Mouse (Mus musculus) urinary bladder, adult 2 months (tissue): Measurements from ENCODE around the gene Tmem158. TPM values are rescaled to one million over a fixed set of nuclear protein-coding genes. Genes with fewer than 3 reads are reported as not detected.
A peak's percentile ranks its signal among the peaks of the same experiment; 100 is the strongest.

Experiments
- DNase-seq: peaks from one replicate; pipeline ENCODE4 v3.0.0; 2022; ENCODE audit warnings: low spot score
- polyA plus RNA-seq: library from polyadenylated mRNA; depleted of rRNA; stranded (reverse); fragments of >200 nt; gene quantifications from 2 replicates; pipeline ENCODE4 v1.2.3, GENCODE M21; 2012; rRNA removed

Gene Tmem158
- polyA plus RNA-seq, result 20.7 and 22.7 TPM in 2 replicates

DNA sequence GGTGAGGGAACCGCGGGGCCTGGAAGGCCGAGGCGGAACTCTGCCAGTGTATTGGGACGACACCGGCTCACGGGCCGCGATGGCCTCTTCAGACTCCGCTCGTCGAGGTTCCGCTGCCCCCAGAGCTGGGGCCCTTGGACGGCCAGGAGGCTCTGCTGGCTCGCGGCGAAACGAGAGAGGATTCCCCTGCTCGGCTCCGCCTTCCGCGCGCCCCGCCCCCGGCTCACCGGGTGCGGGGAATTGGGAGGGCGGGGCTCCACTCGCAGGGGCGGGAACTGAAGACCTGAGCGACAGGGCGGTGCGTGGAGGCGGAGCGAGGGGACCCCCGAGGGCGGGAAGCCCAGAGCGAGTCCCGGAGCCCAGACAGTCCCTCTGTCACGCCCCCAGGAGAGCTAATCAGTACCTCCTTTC, at the start of gene Tmem158:
Gene Tmem158, minus strand, starts transcription at position 154 of the 411 bp plus-strand sequence.
- DNase-seq, result peak; percentile 74

DNA sequence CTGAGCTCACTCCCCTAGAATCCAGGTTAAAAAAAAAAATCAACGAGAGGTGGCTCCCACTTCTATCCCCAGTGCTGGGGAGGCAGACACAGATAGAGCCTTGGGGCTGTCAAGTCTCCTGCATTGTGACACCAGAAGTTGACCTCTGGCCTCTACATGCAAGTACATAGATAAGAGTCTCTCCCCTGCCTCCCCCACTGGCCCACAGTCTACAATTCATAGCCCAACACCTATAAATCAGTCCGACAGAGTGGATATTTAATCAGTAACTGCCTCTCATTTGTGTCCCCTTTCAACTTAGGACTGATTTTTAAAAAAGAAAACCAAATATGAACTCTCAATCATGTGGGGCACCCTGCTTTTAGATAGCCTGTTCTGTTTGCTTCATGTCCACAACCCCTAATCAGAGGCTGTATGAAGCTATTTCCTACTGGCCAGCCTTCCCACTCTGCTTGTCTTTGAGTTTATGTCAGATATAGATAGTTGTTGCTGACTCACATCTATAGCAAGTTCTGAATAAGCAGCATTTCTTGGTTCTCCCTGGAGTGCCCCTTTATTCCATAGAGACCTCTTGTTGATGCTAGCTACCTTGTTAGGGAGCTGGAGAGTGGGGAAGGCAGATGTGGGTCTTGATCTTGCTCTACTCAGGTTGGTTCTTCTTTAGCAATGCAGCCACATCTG, 49.3 kb upstream of the Tmem158 start:
- no peak for DNase-seq

DNA sequence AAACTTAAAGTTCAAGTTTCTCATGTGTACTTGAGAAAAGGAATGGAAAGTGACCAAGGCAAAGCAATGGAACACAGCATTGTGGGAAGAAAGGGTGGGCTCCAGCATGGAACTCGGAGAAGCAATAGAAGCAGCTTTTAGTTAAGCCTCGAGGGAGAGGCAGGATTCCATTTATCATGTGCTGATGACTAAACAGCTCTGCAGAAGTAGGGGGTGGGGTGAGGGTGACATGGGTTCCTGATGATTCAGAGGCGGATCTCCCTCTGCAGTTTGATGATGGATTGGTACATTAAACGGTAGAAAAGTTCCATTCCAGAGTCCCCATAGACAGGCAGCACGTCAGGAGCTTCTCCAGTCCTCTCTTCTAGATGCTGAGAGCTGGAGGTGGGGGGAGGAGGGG, 48.5 kb upstream of the Tmem158 start:
- no peak for DNase-seq

DNA sequence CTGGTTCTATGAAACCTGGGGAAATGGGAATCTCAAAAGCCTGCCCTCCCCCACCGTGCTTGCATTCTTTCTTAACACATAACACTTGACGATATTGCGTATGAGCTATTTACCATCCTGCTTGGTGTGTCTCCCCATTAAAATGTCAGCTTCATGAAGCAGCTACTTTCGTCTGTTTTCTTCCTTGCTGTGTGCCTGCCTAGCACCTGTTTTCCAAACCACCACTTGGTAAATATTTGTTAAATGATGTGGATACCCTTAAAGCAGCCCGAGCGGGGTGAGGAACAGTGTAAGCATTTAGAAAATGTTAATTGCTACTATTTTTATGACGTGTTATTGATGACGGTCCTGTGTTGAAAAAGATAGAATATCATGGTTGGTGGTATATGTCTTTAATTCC, 44.4 kb upstream of the Tmem158 start:
- DNase-seq, result no peak

DNA sequence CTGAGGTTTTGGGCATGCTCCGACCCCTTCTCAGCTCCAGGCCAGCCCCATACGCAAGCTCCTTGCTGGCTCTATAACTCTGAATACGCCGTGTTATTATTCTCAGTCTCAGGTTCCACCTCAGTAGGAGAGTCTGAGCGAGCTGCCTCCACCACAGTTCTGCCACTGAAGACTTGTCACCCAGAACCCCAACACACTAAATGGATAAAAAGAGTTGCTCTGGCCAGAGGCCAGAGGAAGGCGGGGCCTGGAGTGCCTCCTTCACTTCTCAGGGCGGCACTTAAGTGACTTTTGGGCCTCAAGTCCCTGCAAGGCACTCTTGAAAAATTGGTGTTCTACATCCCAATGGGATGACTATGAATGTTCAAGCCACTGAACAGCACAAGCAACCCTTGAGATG, 43.4 kb upstream of the Tmem158 start:
- DNase-seq, result no peak

DNA sequence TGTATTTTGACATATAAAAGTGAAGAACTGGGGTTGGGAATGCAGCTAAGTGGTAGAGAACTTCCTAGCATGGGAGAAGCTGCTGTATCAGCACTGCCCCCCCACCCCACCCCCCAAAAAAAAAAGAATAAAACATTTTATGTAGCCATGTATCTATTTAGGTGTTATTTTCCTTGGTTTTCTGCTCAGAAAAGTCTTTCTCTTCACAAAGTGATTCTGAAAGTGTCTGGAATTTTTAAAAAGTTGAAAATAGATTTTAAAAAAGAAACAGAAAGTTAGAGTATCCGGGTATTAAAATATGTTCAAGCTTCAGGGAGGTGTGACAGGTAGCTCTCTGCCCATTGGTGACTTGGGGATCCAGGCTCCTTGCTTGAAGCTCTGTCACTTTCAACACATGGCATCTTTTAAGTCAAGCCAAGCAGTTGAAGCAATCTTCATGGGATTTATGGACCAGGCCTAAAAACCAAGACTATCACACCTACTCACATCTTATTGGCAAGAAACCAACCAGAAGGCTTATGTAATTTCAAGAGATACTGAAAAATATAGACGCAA, 42.3 kb upstream of the Tmem158 start:
- no peak for DNase-seq

DNA sequence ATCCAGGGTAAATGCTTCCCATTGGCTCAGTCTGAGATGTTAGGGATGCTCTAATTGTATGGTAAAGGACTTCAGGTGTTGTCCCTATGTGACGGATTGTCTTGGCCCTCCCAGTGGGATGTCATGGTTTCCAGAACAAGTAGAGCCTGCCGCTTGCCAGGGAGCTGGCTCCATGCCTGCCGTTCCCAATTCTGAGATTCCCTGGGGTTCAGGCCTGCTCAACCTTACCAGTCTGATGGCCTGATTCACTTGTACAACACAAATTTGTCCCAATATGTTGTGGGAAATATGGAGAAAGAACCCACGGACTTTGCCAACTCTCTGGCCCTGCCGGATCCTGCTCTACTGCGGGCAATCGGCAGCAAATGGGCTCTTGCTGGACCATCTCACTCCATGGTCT, 37.3 kb upstream of the Tmem158 start:
- DNase-seq, result no peak

DNA sequence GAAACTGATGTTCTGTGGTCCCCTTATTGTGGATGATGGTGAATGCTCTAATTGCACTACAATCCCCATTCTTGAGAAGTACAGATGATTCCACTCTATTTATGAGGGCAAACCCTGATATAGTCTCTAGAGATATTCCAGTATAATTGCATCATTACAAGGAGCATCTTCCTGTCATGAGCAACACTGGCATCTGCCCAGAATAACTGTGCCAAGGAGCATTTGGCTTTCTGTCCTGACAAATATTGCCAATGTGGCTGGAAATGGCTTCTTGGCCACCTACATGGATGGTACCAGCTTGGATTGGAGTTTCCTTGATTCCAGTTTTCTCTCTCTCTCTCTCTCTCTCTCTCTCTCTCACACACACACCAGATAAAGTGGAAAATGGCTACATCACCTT, 35.7 kb upstream of the Tmem158 start:
- DNase-seq, result no peak

DNA sequence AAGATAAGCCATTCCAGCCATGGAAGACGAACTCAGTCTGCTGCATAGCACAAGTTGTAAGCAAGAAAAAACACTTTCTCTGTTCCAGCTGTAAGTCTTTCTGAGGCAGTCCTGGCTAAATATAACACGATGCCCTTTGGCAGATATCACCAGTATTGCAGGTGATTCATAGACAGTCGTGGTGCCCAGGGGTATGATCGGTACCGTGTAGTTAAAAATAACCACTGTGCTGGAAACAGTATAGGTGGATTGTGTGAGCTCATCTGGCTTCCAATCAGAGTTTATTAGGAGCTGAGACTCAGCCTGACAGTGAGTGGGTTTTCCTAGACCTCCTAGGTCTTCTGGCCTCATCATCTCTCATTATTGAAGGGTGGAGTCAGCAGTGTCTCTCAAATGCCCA, 34.0 kb upstream of the Tmem158 start:
- no peak for DNase-seq

DNA sequence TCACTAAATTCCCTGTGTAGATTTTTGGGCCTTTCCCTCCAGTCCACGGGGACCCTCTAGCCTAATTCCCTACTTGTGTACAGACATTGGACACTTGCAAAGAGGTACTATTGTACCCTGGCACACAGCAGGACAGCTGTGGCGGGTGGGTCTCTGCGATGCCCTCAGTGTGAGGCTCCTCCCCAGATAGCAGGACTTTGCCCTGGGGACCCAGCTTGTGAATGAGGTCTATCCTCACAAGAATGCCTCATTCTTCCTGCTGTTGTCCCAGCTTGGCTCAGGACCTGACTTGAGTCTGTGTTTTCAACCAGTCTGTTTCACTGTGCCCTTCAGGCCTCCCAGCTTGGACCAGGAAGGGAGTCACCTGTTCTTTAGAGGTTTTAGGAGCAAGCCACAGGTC, 27.8 kb upstream of the Tmem158 start:
- DNase-seq, result no peak

DNA sequence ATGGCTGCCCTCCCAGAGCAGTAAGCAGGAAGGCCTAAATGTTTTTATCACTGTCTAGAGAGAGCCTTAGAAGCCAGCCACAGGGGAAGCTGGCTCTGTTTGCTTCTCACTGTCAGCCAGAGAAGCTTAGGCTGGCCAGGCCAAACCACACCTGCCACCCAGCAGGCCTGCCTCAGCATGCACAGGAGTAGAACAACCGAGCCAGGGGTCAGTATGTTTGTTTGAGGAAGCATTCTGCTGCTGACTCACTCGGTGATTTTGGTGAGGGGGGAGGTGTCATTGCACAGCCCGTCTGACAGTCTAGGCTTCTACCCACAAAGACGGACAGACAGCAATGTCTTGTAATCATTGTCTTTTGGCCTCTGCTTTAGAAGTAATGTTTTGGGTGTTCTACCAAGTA, 25.1 kb upstream of the Tmem158 start:
- DNase-seq, result peak; percentile 27

DNA sequence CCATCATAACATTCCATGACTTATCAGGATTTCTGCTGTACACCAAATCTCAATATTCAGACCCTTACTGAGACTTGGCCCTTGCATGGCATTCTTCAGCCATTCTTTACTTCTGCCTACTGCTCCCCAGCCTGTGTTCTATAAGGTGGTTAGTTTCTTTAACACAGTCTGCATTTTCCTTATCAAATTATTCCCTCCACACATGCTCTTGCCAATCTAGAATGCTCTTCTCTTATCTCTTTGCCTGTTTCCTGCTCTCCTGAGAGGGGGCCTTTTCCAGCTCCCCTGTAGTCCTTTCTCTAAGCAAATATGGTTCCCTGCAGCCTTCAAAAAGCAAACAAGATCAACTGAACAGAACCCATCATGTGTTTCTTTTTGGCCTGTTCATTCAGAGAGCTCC, 20.2 kb upstream of the Tmem158 start:
- DNase-seq, result no peak

DNA sequence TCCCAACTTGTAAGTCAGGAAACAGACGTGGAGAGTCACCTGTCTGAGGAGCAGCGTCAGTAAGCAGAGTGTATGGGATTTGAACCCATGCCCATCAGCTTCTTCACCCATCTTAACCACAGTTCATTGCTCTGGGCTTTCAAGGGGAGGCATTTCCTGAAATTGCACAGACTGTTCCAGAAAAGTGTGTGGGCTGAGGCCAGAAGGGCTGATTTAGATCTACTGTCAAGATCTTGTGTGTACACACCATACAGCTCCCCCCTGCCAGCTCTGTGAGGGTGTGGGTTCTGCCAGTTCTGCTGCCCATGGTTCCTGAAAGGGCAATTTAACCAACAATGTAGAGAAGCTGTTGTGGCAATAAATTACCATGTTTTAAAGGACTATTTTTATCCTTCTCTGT, 17.4 kb upstream of the Tmem158 start:
- DNase-seq, result no peak

DNA sequence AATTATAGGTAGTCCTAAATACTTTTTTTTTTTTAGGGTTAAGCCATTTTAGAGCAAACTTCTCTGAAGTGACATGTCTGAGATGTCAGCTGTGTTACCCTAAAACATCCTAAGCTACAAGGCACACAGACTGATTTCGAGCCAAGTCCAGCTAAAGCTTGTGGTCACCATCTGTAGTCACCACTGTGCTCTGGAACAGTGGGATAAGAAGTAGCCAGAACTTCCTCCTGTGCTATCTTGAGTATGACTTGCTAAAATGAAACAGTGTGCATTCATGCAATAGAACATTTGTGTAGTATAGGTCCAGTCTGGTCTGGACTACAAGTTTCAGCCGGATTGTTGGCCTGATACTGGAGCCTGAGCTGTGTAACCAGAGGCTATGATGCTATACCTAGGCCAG, 14.8 kb upstream of the Tmem158 start:
- no peak for DNase-seq

DNA sequence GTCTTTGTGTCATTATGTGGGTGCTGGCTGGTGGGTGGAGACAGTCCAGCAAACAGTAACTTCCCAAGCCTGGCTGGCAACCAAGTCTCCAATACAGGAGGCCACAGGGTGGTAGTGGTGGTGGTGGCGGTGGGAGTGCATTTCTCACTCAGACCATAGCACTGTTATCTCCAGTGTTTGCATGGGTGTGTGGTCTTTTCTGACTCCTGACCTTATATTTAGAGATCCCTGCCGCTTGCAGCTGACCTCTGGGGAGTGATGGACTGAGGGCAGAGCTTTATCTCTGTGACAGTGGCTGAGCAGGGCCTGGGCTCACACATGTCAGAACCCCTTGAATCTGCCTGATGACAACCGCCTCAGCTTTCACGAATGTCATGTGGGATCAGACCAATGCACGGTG, 14.1 kb upstream of the Tmem158 start:
- DNase-seq, result no peak

DNA sequence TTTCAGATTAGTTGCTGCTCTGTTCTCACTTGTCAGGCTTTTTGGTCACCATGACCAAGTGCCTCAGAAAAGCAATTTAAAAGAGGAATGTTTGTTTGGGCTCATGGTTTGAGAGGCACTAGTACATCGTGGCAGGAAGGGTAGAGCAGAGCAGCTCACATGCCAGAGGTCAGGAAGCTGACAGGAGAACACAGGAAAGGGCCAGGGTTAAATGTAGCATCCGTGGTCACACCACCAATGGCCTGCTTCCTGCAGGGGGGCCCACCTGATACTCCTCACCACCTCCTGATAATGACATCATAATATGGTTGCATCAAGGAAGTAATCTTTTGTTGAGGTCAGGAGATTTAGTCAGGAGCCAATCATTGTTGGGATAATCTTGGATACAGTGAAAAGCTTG, 13.3 kb upstream of the Tmem158 start:
- DNase-seq, result no peak

DNA sequence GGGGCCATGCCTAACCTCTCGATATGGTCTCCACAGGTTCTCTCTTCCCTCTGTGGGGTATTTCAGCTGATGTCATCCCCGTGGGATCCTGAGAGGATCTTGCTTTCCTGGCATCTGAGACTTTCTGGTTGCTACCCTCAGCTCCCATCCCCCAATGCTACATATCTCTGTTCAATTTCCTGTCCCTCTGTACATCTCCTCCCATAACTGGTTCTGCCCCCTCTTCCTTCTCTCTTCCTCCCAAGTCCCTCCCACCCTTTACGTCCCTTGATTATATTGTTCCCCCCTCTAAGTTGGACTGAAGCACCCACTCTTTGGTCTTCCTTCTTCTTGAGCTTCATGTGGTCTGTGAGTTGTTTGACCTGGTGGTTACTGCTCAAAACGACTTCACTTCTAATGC, 11.0 kb upstream of the Tmem158 start:
- no peak for DNase-seq

DNA sequence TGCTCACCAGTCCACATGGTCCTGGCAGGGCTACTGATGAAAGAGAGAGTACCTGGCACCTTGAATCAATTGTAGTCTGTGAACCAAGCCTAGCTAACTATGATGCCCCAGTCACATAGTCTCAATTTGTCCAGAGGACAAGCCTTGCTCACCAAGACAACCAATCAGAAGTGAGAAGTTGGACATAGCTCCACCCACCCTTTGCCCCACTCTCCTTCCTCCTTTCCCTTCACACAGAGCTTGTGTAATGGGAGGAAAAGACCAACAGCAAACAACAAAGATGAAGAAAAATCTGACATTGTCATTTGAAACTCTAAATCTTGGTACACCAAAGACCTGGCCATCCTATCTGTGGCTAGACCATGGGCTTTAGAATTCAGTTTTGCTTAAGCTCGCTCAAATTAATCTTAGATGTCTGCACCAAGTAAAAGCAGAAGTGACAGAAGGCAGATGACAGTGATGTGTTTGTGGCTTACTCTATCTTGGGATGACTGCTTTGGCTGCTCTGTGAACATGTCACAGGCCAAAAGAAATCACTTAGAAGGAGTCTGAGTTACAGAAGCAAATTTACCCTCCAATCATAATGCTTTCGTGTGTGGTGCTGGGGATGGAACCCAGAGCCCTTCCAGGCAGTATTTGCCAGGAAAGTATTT, 9.5 kb upstream of the Tmem158 start:
- DNase-seq, result no peak

DNA sequence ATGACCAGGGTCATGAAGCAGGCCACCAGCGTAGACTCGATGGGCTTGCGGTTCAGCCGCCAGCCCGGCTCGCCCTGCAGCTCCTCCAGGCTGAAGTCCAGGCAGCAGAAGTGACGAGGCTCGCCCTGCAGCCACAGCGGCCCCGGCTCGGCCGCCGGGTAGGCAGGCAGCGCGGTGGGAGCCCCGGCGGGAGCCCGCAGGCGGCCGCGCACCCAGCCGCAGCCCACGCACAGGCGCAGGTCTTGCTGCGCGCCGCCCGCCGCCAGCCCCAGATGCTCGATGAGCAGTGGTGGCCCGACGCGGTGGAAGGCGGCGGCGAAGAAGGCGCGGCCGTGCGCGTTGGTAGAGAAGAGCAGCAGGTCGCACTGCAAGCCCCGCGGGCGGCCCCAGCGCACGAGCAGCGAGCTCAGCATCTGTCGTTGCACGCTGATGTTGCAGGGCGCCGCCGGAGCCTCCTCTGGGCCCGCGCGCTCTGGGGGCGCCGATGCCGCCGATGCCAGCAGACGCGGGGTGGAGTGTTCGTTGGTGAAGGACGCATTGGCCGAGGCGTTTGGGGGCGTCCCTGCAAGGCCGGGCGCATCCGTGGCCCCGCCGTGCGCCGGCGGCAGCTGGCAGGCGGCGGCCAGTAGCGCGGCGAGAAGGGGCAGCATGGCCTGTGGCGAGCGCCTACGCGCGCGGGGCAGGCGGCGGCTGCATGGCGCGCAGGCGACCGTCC, 511 bp downstream of the Tmem158 start:
- DNase-seq, result peak; percentile 70

DNA sequence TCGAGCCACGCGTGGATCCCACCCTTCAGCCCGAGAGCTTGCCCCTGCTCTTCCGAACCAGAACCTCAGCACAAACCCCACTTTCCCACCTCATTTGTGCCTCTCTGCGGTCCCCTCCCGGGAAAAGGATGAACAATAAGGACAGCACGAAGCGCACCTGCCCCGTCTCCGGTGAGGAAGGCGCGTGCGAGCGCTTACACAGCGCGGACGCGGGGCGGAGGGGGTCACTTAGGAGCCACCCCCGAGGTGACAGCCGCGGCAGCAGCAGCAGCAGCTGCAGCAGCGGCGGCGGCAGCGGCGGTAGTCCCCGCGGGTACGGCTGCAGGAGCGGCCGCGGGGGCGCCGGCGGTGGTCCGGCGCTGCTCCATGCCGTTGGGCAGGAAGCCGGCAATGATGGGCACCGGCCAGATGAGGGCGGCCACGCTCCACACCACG, 1.1 kb downstream of the Tmem158 start:
- no peak for DNase-seq

DNA sequence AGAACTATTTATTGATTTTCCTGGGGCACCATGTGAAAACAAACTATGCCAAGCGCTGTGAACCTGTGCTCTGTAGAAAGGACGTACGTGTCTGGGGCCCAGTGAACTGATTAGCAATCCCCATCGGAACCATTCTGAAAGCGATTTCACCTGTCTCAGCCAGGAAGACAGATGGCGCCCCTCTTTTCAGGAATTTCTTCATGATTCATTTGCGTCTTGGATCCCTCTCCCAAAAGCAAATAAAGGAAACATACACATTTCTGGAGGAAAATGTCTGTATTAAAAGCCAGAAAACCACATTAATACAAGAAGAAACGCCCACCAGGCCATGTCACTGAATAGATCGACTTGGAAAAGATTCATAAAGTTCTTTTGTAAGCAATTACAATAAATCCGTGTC, 1.8 kb downstream of the Tmem158 start:
- DNase-seq, result no peak

DNA sequence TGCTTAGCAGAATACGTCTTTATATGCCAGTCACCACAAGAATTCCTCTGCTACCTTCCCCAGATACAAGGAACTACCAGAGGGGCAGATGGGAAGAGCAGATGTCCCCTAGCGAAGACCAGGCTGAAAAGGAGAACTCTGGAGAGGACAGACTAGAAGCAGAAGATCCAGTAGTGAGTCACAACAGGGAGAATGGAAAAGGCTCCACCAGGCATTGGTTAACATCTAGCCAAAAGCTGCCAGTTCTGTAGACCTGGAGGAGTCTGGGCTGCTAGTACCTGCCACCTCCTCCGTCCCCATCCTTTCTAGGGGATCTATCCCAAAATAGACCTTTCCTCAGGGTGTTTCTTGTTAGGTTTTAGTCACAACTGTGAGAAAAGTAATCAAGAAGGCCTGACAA, 4.8 kb downstream of the Tmem158 start:
- DNase-seq, result no peak

DNA sequence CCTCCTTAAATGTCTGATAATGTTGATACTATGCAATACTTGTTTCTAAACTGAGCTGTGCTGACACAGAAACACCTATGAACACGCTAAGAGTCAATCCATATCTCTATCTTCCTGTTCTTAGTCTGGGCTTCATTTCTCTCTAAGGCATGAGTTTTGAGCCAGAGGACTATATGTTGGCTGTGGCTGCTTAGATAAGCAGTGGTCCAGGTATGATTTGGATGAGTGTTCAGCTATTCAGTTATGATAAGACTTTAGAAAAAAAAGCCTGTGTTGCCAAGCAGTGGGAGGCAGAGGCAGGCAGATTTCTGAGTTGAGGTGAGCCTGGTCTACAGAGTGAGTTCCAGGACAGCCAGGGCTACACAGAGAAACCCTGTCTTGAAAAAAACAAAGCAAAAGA, 12.6 kb downstream of the Tmem158 start:
- no peak for DNase-seq
